Mouse (Mus musculus) heart, embryonic 12.5 days (tissue): ENCODE measurements at regions not wholly inside any gene's neighbourhood (a gene's known extent, or its start where the extent isn't known, plus 50 kb on each side); places are given as distances from the start of the nearest gene placed in this dataset.

Experiments used
- ATAC-seq: fragments of 200-750 bp; cut with Nextera tagmentation; 2 replicates; pipeline ENCODE4 v1.8.0; 2017; ENCODE audit warnings: moderate TSS enrichment, moderate library complexity; ENCODE audit not compliant: insufficient number of reproducible peaks, low FRiP score
- H3K27ac ChIP-seq: fragments of 300-500 bp; sonication (generic); 2 replicates; pipeline ENCODE4 v1.5.1; 2016; ENCODE audit warnings: mild to moderate bottlenecking, moderate library complexity; ENCODE audit not compliant: poor library complexity, severe bottlenecking
- H3K27me3 ChIP-seq: fragments of 300-500 bp; sonication (generic); replicated peaks from 2 replicates; pipeline ENCODE4 v1.6.1; 2016; ENCODE audit warnings: mild to moderate bottlenecking, moderate library complexity
- H3K36me3 ChIP-seq: fragments of 300-500 bp; sonication (generic); 2 replicates; pipeline ENCODE4 v1.6.1; 2016; ENCODE audit warnings: mild to moderate bottlenecking, moderate library complexity
- H3K4me1 ChIP-seq: fragments of 300-500 bp; sonication (generic); replicated peaks from 2 replicates; pipeline ENCODE4 v1.6.1; 2016; ENCODE audit warnings: mild to moderate bottlenecking
- H3K4me2 ChIP-seq: fragments of 300-500 bp; sonication (generic); 2 replicates; pipeline ENCODE4 v1.6.1; 2016; ENCODE audit warnings: mild to moderate bottlenecking, moderate library complexity
- H3K4me3 ChIP-seq: fragments of 300-500 bp; sonication (generic); 2 replicates; pipeline ENCODE4 v1.5.1; 2016; ENCODE audit warnings: mild to moderate bottlenecking
- H3K9ac ChIP-seq: fragments of 300-500 bp; sonication (generic); 2 replicates; pipeline ENCODE4 v1.6.1; 2016; ENCODE audit warnings: mild to moderate bottlenecking, moderate library complexity
- H3K9me3 ChIP-seq: fragments of 300-500 bp; sonication (generic); replicated peaks from 2 replicates; pipeline ENCODE4 v1.6.1; 2016; ENCODE audit warnings: mild to moderate bottlenecking, moderate library complexity
- WGBS: fragments of 180-500 bp; shearing (Covaris S2); methylation state at CpG from one replicate; pipeline ENCODE4 v1.1.7; 2016; 5-methylcytosine and 5-hydroxymethylcytosine counted together

DNA sequence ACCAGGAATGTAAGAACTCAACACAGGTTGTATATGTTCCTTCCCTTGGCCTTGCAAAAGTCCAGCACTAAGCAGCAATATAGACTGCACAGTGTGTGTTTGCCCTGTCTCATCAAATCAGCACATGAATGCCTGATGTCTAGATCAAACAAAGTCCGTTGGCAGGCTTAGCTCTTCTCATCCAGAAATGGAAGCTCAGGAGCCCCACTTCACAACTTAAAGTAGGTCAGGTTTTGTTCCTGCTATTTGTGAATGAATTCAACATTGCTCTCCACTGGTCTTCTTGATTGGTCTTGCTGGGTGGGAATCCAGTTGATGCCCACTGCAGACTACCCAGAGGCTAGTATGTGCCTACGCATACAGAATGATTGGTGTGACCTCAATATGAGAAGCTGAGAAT lies 80.8 kb upstream of the Trib2 start:
- Histone ChIP-seq H3K27ac (no peak overlapping the region), H3K9me3 (no peaks in the 10 kb centered on the region), H3K4me2 (no peak overlapping the region), H3K4me1 (peaks cover 5% of the 10 kb centered on the region; the same call in 1 of the 2 replicates), H3K9ac (no peak overlapping the region), H3K4me3 (no peak overlapping the region), H3K36me3 (no peaks in the 10 kb centered on the region), H3K27me3 (no peaks in the 10 kb centered on the region)
- WGBS: 78% methylated on average over 2 of the region's 2 CpGs
- no peak for ATAC-seq

GRCm38 (mm10) chr12:15896511-15896910 lies 79.8 kb upstream of the Trib2 start:
- Histone ChIP-seq H3K4me3 (no peak overlapping the region), H3K9ac (no peak overlapping the region), H3K9me3 (no peaks in the 10 kb centered on the region), H3K4me1 (peaks cover 5% of the 10 kb centered on the region; the same call in 1 of the 2 replicates), H3K4me2 (no peak overlapping the region), H3K27me3 (no peaks in the 10 kb centered on the region), H3K27ac (no peak overlapping the region), H3K36me3 (no peaks in the 10 kb centered on the region)
- 77% methylated on average over 3 of the region's 3 CpGs for WGBS
- ATAC-seq: no peak

- WGBS: 32% methylated on average over 2 of the region's 2 CpGs
These were observed 78.5 kb upstream of the Trib2 start for GRCm38 (mm10) chr12:15895215-15895614.

GRCm38 (mm10) chr12:15890591-15890990 lies 73.9 kb upstream of the Trib2 start:
- WGBS: 72% methylated on average over 1 of the region's 1 CpGs
- no peak for ATAC-seq
- H3K27ac ChIP-seq: no peak overlapping the region
- no peaks in the 10 kb centered on the region for H3K27me3 ChIP-seq
- H3K4me2 ChIP-seq: no peak overlapping the region
- H3K4me3 ChIP-seq: no peak overlapping the region
- no peaks in the 10 kb centered on the region for H3K9me3 ChIP-seq
- H3K9ac ChIP-seq: no peak overlapping the region
- no peaks in the 10 kb centered on the region for H3K36me3 ChIP-seq
- peaks cover 5% of the 10 kb centered on the region; the same call in 1 of the 2 replicates for H3K4me1 ChIP-seq

More at GRCm38 (mm10) chr12:15895215-15895614, 78.5 kb upstream of the Trib2 start:
- no peaks in the 10 kb centered on the region for H3K36me3 ChIP-seq
- H3K4me3 ChIP-seq: no peak overlapping the region
- no peak overlapping the region for H3K27ac ChIP-seq
- ATAC-seq: no peak
- H3K9ac ChIP-seq: no peak overlapping the region
- H3K4me1 ChIP-seq: peaks cover 5% of the 10 kb centered on the region; the same call in 1 of the 2 replicates
- no peaks in the 10 kb centered on the region for H3K27me3 ChIP-seq
- H3K4me2 ChIP-seq: no peak overlapping the region
- no peaks in the 10 kb centered on the region for H3K9me3 ChIP-seq

DNA sequence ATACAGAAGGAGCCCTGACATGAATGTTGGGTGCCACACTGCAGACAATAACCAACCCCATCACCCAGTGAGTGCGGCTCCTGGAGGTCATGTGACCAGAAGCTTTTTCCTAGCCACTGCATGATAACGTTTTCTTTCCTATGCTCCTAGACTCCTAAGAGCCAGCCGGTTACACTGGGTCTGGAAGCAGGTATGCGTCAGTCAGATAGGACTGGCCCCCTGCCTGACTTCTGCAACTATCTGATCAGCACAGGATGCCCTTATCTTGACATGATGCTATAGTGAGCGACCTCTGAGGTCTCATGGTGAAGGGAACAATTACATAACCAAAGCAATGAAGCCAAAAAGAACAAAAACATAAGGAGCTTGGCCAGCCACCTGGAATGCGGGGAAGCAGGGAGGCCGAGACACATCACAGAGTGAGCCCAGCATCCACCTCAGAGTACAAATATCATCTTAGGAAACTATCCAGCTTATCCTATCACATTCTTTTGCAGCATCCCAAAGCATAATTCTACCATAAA lies 63.2 kb upstream of the Trib2 start:
- no peaks in the 10 kb centered on the region for H3K9me3 ChIP-seq
- ATAC-seq: peak; percentile 57; the same call in 1 of the 2 replicates
- no peaks in the 10 kb centered on the region for H3K27me3 ChIP-seq
- H3K27ac ChIP-seq: no peak overlapping the region
- WGBS: 47% methylated on average over 7 of the region's 7 CpGs
- H3K4me1 ChIP-seq: peaks cover 7% of the 10 kb centered on the region
- no peak overlapping the region for H3K9ac ChIP-seq
- no peaks in the 10 kb centered on the region for H3K36me3 ChIP-seq
- H3K4me2 ChIP-seq: no peak overlapping the region
- no peak overlapping the region for H3K4me3 ChIP-seq
